Mouse (Mus musculus) yolk sac, embryonic 10.5 days (tissue): Measurements from ENCODE around the gene Spint4.
"Not testable (repeated sequence)": the region's sequence is repeated elsewhere in the genome, so short reads cannot be mapped to it uniquely, and the experiment has no call there.

Experiments
- DNase-seq: peaks from one replicate; pipeline ENCODE4 v3.0.0-alpha.2; 2017; ENCODE audit warnings: low spot score

Gene Spint4

DNA sequence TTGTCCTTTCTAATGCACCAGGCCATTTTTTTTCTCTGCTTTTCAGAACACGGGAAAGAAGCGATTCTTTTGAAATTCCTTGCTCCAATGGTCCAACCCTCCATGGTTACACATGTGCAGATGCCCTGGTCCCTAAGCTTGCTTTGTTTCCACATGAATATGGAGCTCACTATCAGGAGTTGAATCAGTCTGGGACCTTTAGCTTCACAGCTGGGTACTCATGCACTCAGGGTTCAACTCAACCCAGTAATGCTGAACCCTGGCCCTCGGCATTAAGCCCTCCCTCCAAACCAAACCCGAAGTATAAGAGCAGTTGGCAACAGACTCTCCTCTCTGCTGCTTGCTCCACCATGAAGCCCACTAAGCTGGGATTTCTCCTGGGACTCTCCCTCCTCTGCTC, at the start of gene Spint4:
Gene Spint4, plus strand, starts transcription at position 301 of the 400 bp plus-strand sequence.
- no peak for DNase-seq

DNA sequence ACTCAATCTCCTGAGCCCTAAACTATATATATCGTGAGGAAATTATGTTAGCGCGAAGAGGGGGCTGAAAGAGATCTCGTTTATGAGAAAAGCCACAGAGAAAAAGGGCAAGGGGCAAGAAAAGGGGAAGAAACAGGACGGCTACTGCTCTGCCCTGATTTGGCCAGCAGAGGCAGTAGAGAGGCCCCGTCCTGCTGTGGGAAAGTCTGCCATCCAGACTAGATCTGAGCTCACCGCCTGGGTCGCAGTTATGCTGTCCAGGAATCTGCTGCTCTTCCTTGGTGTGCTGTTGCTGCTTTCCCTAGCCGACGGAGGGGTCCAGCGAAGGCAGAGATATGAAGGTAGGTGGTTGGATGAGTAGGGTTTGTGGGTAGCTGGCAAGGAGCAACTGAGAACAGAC, 42.4 kb upstream of the Spint4 start, which contains the start of gene Wfdc10:
Gene Wfdc10, plus strand, starts transcription at position 189 of the 400 bp plus-strand sequence.
- peak; percentile 29 for DNase-seq

DNA sequence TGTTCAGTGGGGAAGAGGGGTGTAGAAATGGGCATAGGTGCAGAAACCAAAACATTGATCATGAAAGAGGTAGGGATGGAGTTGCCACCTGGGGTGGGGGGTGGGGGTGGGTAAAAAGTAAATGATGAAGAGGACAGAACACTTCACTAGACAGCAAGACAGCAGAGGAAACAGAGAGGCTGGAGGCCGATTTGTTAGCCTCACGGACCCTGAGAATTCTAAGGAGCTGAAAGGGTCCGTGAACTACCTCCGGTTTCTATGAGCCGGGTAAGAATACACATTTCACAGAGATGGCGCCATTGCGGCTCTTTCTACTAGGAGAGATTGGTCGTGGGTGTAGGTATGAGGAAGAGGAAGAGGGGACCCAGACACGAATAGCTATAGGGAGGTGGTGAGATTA, 41.8 kb upstream of the Spint4 start, which contains the start of gene Wfdc9:
Gene Wfdc9, minus strand, starts transcription at position 101 of the 400 bp plus-strand sequence.
- DNase-seq: no peak

DNA sequence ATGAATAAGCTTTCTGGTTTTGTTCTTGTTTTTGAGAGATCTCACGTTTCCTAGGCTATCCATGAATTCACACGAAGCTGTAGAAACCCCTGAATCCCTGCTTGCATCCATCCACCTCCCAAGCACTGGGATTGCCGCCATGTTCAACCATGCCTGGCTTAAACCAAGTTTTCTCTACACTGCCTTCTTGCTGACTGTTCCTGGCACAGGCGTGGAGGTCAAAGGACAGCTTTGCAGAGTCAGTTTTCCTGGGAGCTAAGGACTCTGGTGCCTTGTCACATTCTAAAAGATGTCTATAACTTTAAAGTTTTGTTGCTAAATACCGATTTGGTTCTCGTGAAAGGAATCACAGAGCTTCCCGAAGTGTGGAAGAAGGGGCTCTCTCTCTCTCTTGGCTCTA, 33.5 kb upstream of the Spint4 start:
- no peak for DNase-seq

DNA sequence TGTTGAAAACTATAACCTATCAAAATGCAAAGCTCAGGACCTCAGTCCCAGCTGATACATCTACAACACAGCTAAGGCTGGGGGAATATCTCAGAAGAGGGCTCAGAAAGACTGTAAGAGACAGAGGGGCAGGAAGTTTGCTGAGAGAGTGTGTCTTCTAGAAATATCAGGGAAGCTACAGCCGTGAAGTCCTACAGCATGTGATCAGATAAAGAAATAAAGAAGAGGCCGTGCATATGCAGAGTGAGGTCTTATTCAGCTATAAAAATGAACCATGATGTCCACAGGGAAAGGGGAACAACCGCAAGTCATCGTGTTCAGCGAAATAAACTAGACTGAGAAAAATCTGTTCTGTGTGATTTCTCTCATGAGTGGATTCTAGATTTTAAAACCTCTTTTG, 28.0 kb upstream of the Spint4 start:
- DNase-seq: no peak

DNA sequence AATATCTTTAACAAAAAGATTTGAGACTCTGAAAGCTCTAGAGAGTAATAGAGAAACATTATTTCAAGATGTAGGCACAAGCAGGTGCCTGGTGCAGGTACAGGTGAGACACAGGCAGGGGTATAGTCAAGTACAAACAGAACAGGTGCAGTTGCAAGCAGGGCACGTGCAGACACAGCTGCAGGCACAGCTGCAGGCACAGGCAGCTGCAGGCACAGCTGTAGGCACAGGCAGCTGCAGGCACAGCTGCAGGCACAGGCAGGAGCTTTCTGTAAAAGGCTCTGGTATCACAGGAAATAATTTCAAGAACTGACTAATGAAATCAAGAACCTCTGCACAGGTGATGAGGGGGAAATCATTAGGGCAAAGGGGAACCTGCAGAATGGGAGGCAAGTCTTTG, 27.4 kb upstream of the Spint4 start:
- DNase-seq: no peak

GRCm38 (mm10) chr2:164673987-164674386, 24.3 kb upstream of the Spint4 start, which contains the start of gene Wfdc11:
TSS of gene Wfdc11 (minus strand) at chr2:164674087.
- DNase-seq: no peak

GRCm38 (mm10) chr2:164676103-164676502, 22.2 kb upstream of the Spint4 start:
- DNase-seq: no peak

DNA sequence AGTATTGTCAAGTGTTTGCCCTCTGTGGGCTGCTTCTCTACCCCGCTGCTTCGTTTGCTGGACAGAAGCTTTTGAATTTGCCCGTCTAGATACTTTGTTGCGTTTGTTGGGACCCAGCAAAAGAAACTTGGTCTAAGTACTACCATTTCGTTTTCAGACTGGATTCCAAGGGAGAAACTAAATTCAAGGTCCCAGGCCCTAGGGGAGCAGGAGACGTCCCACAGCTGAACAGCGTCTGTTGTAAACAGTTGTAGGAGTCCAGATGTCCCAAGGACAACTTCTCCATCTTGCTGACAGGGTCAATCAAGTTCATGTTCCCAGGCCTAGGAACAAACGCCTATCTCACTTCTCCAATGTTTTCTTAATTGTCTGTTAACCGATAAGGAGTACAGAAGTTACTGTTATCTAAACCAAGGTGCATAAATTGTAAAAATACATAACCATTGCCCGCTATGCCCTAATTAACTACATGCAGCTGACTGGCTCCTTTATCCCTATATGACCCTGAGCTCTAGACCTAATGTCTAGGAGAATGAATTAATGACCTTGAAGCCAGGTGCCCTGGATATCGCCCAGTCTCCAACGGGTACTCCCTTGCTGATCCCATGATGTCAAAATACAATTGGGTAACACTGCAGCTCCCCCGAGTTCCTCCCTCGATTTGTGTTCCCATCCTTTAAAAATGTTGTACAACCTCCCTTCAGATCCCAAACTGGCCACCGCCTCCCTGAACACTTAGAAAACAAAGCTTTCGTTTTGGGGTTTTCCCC, 21.2 kb upstream of the Spint4 start:
- no peak for DNase-seq

GRCm38 (mm10) chr2:164678848-164679625, 19.3 kb upstream of the Spint4 start:
- DNase-seq: peak; percentile 80

GRCm38 (mm10) chr2:164679906-164680305, 18.4 kb upstream of the Spint4 start:
- DNase-seq: no peak

DNA sequence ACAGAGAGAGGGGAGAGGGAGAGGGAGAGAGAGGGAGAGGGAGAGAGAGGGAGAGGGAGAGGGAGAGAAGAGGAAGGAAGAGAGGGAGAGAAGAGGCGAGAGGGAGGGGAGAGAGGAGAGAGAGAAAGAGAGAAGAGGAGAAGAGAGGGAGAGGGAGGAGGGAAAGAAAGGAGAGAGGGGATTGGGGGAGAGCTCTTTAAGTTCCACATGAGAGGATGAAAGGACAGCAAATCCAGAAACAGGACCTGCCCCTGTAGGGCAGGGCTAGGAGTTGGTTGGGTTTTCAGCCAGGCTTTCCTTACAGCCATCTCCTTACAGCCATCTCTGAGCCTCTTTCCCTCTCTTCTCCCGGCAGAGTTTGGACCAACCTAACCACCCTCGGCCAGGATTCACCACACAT, 13.5 kb upstream of the Spint4 start, which contains the start of gene Wfdc13:
Gene Wfdc13, plus strand, starts transcription at position 301 of the 400 bp plus-strand sequence.
- no peak for DNase-seq

DNA sequence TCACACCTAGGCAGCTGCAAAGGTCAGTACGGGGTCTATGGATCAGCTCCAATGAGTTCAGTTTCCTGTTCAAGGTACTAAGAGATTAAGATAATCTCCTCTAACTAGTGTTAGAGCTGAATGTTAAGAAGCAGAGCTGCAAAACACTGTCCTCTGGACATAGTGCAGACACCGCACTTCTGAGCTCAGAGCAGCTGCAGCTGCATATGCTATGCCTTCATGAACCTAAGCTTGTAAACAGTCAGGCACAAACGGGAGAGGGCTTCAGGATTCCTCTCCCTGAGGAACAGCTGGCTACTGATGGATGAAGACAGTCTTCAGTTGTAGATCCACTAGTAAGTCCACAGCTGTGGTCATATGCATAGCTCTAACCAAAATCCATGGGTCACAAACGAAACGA, 2.7 kb downstream of the Spint4 start:
- no peak for DNase-seq

GRCm38 (mm10) chr2:164701761-164702160, 3.5 kb downstream of the Spint4 start:
- no peak for DNase-seq

GRCm38 (mm10) chr2:164704235-164704634, 5.9 kb downstream of the Spint4 start:
- no peak for DNase-seq

DNA sequence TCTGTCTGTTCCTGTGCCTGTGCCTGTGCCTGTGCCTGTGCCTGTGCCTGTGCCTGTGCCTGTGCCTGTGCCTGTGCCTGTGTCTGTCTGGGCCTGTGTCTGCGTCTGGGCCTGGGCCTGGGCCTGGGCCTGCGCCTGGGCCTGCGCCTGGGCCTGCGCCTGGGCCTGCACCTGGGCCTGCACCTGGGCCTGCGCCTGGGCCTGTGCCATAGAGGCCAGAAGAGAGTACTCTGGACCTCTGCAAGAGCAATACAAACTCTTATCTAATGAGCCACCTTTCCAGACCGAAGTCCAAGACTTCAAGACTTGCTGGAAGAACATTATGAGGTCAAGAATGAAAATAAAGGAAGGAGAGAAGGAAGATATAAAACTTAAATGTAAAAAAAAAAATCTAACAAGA, 7.0 kb downstream of the Spint4 start:
- peak; percentile 16 for DNase-seq

- DNase-seq: no peak
Measured at GRCm38 (mm10) chr2:164705991-164706390, 7.7 kb downstream of the Spint4 start.

GRCm38 (mm10) chr2:164715005-164715404, 16.7 kb downstream of the Spint4 start, which contains the start of gene Spint5:
TSS of gene Spint5 (plus strand) at chr2:164715305.
- DNase-seq: no peak

DNA sequence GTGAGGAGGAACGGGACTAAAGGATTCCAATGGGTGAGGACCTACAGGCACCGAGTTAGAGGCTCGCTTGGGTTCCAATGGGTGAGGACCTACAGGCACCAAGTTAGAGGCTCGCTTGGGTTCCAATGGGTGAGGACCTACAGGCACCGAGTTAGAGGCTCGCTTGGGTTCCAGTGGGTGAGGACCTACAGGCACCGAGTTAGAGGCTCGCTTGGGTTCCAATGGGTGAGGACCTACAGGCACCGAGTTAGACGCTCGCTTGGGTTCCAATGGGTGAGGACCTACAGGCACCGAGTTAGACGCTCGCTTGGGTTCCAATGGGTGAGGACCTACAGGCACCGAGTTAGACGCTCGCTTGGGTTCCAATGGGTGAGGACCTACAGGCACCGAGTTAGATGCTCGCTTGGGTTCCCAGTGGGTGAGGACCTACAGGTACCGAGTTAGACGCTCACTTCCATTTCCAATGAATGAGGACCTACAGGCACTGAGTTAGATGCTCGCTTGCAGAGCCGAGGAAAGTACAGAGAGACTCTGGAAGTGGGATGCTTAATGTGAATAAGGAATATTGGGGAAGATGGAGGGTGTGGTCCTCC, 18.0 kb downstream of the Spint4 start:
- not testable (repeated sequence) for DNase-seq

- no peak for DNase-seq
Measured at GRCm38 (mm10) chr2:164723276-164723675, 25.0 kb downstream of the Spint4 start.

DNA sequence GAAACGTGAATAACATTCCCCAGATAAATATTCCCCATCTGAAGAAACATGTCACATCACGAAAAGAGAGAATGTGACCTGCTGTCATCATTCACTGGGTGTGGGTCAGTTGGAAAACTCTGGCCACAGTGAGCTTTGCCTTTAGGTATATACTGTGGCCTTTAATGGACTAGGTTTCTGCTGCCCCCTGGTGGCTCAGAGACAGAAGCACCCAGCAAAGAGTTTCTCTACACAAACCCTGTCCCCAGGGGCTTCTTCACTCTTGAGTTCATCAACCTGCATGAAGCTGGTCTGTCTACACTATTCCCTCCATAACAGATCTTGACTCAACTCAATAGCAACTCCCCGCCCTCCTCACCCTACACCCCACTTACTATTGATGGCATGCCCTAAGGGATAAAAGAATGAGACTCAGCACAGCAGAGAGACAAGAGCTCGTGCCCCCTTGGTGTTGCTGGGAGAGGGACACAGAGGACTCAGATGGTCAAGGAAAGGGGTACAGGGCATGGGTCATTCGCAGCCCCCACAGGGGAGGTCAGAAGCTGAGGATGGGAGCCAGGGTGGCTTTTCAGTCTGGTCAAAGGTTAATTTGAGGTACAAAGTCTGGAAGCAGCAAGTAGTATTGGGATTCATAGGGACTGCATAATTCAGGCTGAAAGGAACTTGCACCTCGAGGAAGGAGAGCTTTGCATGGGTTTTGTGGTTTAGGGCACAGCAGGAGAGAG, 27.8 kb downstream of the Spint4 start:
- peak; percentile 60 for DNase-seq

GRCm38 (mm10) chr2:164731719-164732118, 33.4 kb downstream of the Spint4 start:
- no peak for DNase-seq
